Mouse (Mus musculus) spleen, postnatal 14 days (tissue): Measurements from ENCODE around the gene Ston2.

Source experiments
- DNase-seq, 2 experiments: peaks; one replicate each; pipeline ENCODE4 v3.0.0; 2021 to 2022; ENCODE audit warnings: low spot score in 2 of 2

Gene Ston2

GRCm38 (mm10) chr12:91703533-91703932, 84.7 kb downstream of the Ston2 start:
- no peak for DNase-seq

GRCm38 (mm10) chr12:91702829-91703228, 85.4 kb downstream of the Ston2 start:
- DNase-seq: no peak

DNA sequence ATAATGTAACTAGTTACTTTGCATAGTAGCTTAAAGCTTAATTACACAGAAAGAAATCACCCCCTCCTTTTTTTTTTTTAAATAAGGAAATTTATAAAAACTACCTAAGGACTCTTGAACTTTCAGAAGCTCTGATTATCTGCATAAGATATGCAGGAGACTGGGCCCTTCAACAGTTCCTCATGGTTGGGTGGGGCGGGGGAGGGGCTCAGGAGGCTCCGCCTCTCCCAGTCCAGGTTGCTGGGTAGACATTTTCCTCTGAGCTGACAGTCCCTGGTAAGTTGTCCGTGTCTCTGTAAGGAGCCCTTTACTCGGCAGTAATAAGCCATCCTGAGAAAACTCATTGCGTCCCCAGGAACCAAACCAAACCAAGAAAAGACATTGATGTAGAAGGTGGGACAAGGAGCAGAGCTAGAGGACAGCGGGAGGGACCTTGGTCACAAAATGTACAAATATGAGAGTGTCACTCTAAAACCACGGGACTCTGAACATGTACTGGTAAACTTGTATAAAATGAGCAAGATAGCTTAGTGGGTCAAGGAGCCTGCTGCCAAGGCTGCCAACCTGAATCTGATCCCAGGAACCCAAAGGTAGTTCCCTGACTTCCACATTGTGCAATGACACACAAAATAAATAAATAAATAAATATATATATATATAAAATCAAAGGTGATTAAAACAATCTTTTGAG, 88.6 kb downstream of the Ston2 start:
- DNase-seq: no peak

DNA sequence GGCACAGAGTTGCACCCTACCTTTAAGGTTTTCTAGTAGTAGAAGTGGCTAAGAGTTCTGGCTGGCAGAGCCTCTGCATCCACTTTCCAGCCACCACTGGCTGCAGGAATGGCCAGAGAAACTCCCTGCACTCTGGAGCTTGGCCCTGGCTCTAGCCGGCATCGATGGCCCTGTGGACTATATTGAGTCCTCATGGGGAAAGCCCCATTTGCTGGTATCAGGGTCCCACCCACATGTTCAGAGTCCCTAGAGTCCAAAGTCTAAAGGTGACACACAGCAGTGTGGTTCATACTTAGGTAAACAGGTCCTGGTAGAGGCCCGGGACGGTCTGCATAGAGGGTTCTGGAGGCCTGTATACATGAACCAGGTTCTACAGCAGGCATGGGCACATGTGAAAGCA, 92.0 kb downstream of the Ston2 start:
- no peak for DNase-seq

- no peak for DNase-seq
These were observed 92.4 kb downstream of the Ston2 start for GRCm38 (mm10) chr12:91695761-91696160.

- DNase-seq: no peak
These were observed 93.4 kb downstream of the Ston2 start for GRCm38 (mm10) chr12:91694748-91695147.

GRCm38 (mm10) chr12:91693566-91693965, 94.6 kb downstream of the Ston2 start:
- no peak for DNase-seq

GRCm38 (mm10) chr12:91692991-91693390, 95.2 kb downstream of the Ston2 start:
- no peak for DNase-seq

- DNase-seq: no peak
These were observed 102.4 kb downstream of the Ston2 start for GRCm38 (mm10) chr12:91685674-91686290.

DNA sequence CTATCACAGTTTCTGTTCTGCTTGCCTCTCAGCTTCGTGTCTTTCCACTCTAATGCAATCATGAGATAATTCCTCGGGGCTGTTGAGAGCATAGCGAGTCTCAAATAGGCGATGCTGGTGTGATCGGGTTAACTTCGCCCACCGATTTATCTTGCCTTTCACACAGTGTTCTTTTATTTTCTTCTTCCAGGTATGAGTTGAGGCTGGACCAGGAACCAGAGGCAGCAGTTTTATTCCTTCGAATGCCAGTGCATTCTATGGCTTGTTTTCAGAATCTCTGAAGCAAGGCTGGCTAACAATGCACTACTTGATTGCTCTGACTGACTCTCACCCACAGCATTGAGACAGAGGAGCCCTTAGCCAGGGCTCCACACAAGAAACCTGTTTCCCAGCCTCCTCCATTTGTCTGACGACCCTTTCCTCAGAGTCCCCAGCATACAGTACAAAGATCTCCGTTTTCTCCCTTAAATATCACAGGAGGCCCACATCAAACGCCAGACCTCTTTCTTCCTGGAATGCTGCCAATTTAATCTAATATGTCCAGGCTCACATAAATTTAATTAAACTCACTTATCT, 103.3 kb downstream of the Ston2 start:
- no peak for DNase-seq

GRCm38 (mm10) chr12:91684101-91684839, 103.9 kb downstream of the Ston2 start:
- no peak for DNase-seq

DNA sequence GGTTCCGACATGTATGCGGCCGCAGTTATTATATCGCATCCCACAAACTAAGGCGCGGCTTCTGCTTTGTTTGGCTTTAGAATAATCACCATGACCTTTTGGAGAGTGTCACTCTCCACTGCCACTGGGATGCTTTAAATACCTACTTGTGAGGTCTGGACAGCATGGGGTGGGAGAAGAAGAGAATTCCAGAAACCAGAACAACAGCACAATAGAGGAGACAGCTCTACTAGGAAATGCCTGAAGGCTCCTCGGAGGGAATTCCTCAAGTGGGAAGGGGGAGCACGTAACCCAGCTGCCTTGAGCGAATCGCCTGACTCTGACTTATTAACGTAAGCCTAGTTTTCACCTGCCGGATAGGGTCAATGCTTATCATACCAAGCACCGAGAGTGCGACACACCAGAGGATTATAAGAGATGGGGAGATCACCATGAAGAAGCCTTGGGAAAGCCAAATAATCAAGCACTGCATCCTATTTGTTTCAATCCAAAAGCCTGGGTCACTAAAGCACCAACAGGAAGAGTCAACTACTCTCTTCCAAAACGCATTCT, 104.6 kb downstream of the Ston2 start:
- no peak for DNase-seq

GRCm38 (mm10) chr12:91683096-91683495, 105.1 kb downstream of the Ston2 start:
- DNase-seq: no peak

- DNase-seq: no peak
These were observed 108.7 kb downstream of the Ston2 start for GRCm38 (mm10) chr12:91679320-91680064.

DNA sequence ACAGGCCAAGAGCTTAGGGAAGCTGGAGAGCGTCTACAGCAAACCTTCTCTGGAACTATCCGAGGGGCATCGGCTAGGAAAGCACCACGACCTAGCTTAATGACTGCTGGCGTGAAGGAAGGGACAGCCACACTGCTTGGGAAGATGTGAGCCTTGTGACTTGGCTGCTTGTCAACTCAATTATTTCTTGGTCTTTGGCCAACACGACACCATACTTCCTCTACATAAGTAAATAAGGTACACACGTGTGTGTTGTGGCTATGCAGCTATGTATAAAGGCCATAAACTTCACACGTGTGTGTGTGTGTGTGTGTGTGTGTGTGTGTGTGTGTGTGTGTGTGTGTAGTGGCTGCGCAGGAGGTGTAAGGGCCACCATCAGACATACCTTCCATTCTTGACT, 112.2 kb downstream of the Ston2 start:
- no peak for DNase-seq

GRCm38 (mm10) chr12:91673141-91673540, 115.0 kb downstream of the Ston2 start:
- no peak for DNase-seq

GRCm38 (mm10) chr12:91672528-91672927, 115.7 kb downstream of the Ston2 start:
- no peak for DNase-seq

DNA sequence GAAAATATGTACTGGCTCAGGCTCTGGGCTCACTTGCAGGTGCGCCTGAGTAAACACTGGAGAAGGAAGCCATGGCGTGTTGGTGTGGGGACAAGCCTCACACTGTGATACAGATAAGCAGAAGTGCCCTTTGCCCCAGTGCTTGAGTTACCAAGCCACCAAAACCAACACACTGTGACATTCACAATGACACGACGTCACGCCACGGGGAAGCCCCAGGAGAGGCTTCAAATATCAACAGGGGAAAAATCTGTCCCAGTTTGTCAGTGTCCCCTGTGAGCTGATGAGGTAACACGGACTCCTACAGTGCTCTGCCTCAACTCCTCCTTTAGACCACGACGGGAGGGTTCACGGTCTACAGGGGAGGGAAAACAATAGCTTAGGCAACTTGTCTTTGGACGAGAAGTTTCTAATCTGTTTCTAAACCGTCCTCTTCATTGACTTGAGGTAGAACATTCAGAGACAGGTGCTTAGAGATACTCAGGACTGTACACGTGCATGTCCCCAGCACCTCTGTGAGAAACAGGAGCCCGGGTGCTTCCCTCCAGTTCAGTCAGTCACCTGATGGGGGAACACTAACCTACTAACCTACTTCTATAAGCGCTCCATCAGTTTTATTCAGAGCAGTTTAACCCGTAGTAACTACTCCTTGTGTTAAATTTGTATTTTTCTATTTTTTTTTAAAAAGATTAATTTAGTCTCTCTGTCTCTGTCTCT, 119.5 kb downstream of the Ston2 start:
- no peak for DNase-seq

- DNase-seq: no peak
These were observed 120.4 kb downstream of the Ston2 start for GRCm38 (mm10) chr12:91667741-91668140.

GRCm38 (mm10) chr12:91666607-91667006, 121.6 kb downstream of the Ston2 start:
- DNase-seq: no peak

DNA sequence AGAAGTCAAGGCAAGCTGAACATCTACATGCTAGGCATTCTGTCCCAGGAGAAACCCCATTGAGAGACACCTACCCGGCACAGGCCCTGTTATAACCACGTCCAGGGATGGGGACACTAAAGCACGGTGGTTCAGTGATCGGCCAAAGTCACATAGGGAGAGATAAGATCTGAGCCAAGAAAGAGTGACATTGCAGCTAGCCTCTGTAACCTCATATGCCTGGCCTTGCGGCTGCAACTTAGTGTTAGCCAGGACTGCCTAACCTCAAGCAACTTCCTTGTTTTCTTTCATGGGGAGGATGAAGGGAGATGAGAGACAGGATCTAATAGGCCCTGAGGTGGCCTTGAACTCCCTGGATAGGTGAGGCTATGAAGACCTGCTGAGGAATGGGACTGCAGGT, 122.8 kb downstream of the Ston2 start:
- no peak for DNase-seq
